Comparison of ENCODE assay signal across 8 mouse cellular contexts in genomic region chr8:45359091-45359605, GRCm38 (mm10). TPM values are rescaled to one million over a fixed set of nuclear protein-coding genes. Genes with fewer than 3 reads are reported as not detected.
A peak's percentile ranks its signal among the peaks of the same experiment; 100 is the strongest.
DNase-seq lines count a peak whose midpoint lies in the region; ATAC-seq and TF ChIP-seq lines count a peak whose summit lies in the region.

No protein-coding gene starts in this region.

- H3K27ac ChIP-seq in kidney, embryonic 15.5 days, result peak overlapping the region; percentile 86
- no peak overlapping the region for H3K27ac ChIP-seq in kidney, adult 2 months (ENCODE audit: insufficient read depth, low read depth, low read length)
- peak overlapping the region; percentile 65; the same call in 1 of the 2 replicates for H3K27ac ChIP-seq in hindbrain, embryonic 15.5 days (replicated peaks)

- no peaks in the 10 kb centered on the region for H3K27me3 ChIP-seq in kidney, embryonic 15.5 days
- H3K27me3 ChIP-seq in kidney, adult 2 months (replicated peaks; ENCODE audit: control insufficient read depth, insufficient read depth, low read length), result no peaks in the 10 kb centered on the region
- H3K27me3 ChIP-seq in hindbrain, embryonic 15.5 days, result no peaks in the 10 kb centered on the region

- H3K9me3 ChIP-seq in kidney, embryonic 15.5 days (replicated peaks), result no peaks in the 10 kb centered on the region
- no peaks in the 10 kb centered on the region for H3K9me3 ChIP-seq in hindbrain, embryonic 15.5 days

- DNase-seq in kidney, adult 2 months, result no peak
- peak; percentile 29 for DNase-seq in embryo, embryonic 10 days (ENCODE audit: low spot score)
- DNase-seq in neural tube, embryonic 10.5 days (ENCODE audit: extremely low spot score, low spot score), result peak; percentile 15
- DNase-seq in ovary, adult 18-20 months (ENCODE audit: low spot score), result no peak
- DNase-seq in right cerebral cortex, postnatal 36 days (ENCODE audit: low spot score in 2 of 2), result no peak
- no peak for DNase-seq in left cerebral cortex, adult 11 months (ENCODE audit: low spot score)

- TF ChIP-seq CTCF in kidney, adult 2 months (conservative IDR thresholded peaks at IDR 0.05; ENCODE audit: insufficient read depth, insufficient read length, low read depth, low read length), result no peak

- H3K4me3 ChIP-seq in kidney, embryonic 15.5 days (replicated peaks), result peak overlapping the region; percentile 77
- no peak overlapping the region for H3K4me3 ChIP-seq in kidney, adult 2 months (ENCODE audit: insufficient read depth, low read depth, low read length)
- peak overlapping the region; percentile 65 for H3K4me3 ChIP-seq in hindbrain, embryonic 15.5 days

- TF ChIP-seq POLR2A in kidney, adult 2 months (IDR thresholded peaks at IDR 0.05; ENCODE audit: low read depth, low read length), result no peak

- WGBS in kidney, embryonic 15.5 days, result 78% methylated on average over 6 of the region's 6 CpGs
- WGBS in kidney, adult 2 months, result 75% methylated on average over 6 of the region's 6 CpGs
- 84% methylated on average over 6 of the region's 6 CpGs for WGBS in hindbrain, embryonic 15.5 days

- peak overlapping the region; percentile 76; the same call in 1 of the 2 replicates for H3K9ac ChIP-seq in kidney, embryonic 15.5 days
- peak overlapping the region; percentile 89; the same call in 1 of the 2 replicates for H3K9ac ChIP-seq in hindbrain, embryonic 15.5 days

- peaks cover 12% of the 10 kb centered on the region for H3K36me3 ChIP-seq in kidney, embryonic 15.5 days
- no peaks in the 10 kb centered on the region for H3K36me3 ChIP-seq in kidney, adult 2 months (ENCODE audit: control insufficient read depth, insufficient read depth, low read length)
- no peaks in the 10 kb centered on the region for H3K36me3 ChIP-seq in hindbrain, embryonic 15.5 days

- peaks cover 13% of the 10 kb centered on the region for H3K4me1 ChIP-seq in kidney, embryonic 15.5 days
- H3K4me1 ChIP-seq in kidney, adult 2 months (ENCODE audit: control insufficient read depth, insufficient read depth, low read length), result 0 out of 2 replicates have a peak, but pooled peaks cover 2% of the 10 kb centered on the region
- H3K4me1 ChIP-seq in hindbrain, embryonic 15.5 days (replicated peaks), result 0 out of 2 replicates have a peak, but pooled peaks cover 9% of the 10 kb centered on the region

- no peak for ATAC-seq in kidney, embryonic 15.5 days (replicated peaks; ENCODE audit: low FRiP score)
- ATAC-seq in hindbrain, embryonic 15.5 days (ENCODE audit: low FRiP score, low read depth), result no peak

- peak overlapping the region; percentile 83 for H3K4me2 ChIP-seq in kidney, embryonic 15.5 days
- H3K4me2 ChIP-seq in hindbrain, embryonic 15.5 days, result peak overlapping the region; percentile 92

RNA-seq across cellular contexts. Expression of gene Fam149a, which starts 22.9 kb away (rescaled TPM):
- polyA plus RNA-seq in kidney, embryonic 15.5 days (2015; fragmentation: Nextera tagmentation; extraction: Ambion mirVana), result 47.0 and 48.4 TPM in 2 replicates
- 31.0 and 31.6 TPM in 2 replicates for polyA plus RNA-seq in kidney, adult 2 months (2012; rRNA removed)
- polyA plus RNA-seq in hindbrain, embryonic 15.5 days (2015; fragmentation: Nextera tagmentation; extraction: Ambion mirVana), result 12.3 and 13.8 TPM in 2 replicates

RNA-seq across cellular contexts. Expression of gene Cyp4v3, which starts 26.1 kb away (rescaled TPM):
- 1.6 and 2.1 TPM in 2 replicates for polyA plus RNA-seq in kidney, embryonic 15.5 days (2015; fragmentation: Nextera tagmentation; extraction: Ambion mirVana)
- polyA plus RNA-seq in kidney, adult 2 months (2012; rRNA removed), result 1.4 and 1.8 TPM in 2 replicates
- 1.2 and 1.5 TPM in 2 replicates for polyA plus RNA-seq in hindbrain, embryonic 15.5 days (2015; fragmentation: Nextera tagmentation; extraction: Ambion mirVana)

RNA-seq across cellular contexts. Expression of gene Gm45753, which starts 50.9 kb away (rescaled TPM):
- 0.32 and 0.42 TPM in 2 replicates for polyA plus RNA-seq in kidney, embryonic 15.5 days (2015; fragmentation: Nextera tagmentation; extraction: Ambion mirVana)
- polyA plus RNA-seq in kidney, adult 2 months (2012; rRNA removed), result 0.25 and 0.48 TPM in 2 replicates
- not detected in 2 replicates for polyA plus RNA-seq in hindbrain, embryonic 15.5 days (2015; fragmentation: Nextera tagmentation; extraction: Ambion mirVana)

RNA-seq across cellular contexts. Expression of gene Tlr3, which starts 51.7 kb away (rescaled TPM):
- polyA plus RNA-seq in kidney, embryonic 15.5 days (2015; fragmentation: Nextera tagmentation; extraction: Ambion mirVana), result 3.2 and 4.1 TPM in 2 replicates
- polyA plus RNA-seq in kidney, adult 2 months (2012; rRNA removed), result 4.5 and 4.6 TPM in 2 replicates
- 0.74 and 1.4 TPM in 2 replicates for polyA plus RNA-seq in hindbrain, embryonic 15.5 days (2015; fragmentation: Nextera tagmentation; extraction: Ambion mirVana)

Comparison
In these comparisons a context has a peak if more than half of its experiments do, and no peak if none do; other contexts are left out.
1. DNase-seq: peak in embryo, embryonic 10 days (single experiment) and neural tube, embryonic 10.5 days (single experiment); none in kidney, adult 2 months (single experiment), ovary, adult 18-20 months (single experiment), right cerebral cortex, postnatal 36 days (0 of 2) and left cerebral cortex, adult 11 months (single experiment).